Mouse (Mus musculus): ENCODE data around the gene Phlda3.

Phlda3 gene

GRCm38 (mm10) chr1:135793370-135794215 lies 27.7 kb downstream of the Phlda3 start:
- no peak for DNase-seq (ENCODE audit: low spot score)

GRCm38 (mm10) chr1:135794216-135795134 lies 28.6 kb downstream of the Phlda3 start:
- no peak for DNase-seq (ENCODE audit: low spot score)

GRCm38 (mm10) chr1:135798492-135798891 lies 32.6 kb downstream of the Phlda3 start:
- DNase-seq (ENCODE audit: low spot score) = no peak

GRCm38 (mm10) chr1:135799109-135799627 lies 33.2 kb downstream of the Phlda3 start:
- DNase-seq (ENCODE audit: low spot score) = no peak

DNA sequence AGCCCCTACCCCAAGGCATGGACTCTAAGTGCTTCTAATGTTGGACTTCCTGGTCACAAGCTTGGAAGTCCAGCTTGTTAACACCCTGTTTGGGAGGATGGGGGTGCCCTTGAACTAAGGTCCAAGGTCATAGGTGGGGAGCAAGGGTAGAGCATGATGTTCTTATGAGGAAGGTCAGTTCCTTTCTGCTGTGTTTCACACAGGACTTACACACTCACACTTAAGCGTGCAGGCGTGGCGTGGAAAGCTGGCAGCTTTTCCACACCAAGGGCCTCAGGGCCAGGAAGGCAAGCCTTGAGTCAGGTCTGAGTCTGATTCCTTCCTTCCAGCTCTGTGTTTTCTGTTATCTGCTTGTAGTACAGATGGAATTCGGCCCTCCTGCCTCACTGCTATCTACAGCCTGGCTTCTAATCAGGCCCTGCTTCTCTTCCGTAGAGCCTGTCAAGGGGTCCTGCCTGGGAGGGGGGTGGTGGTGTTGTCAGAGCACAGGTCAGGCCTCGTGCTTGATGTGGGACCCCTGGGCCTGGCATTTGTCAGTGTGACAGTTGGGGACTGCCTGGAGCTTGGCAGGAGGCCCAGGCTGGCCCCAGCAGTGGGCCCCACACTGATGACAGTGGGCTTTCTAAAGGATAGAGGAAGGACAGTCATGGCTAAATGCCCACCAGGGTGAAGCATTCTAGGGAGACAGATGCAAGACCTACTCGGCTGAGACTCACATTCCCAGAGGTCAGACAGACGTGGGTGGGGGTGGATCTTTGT lies 34.5 kb downstream of the Phlda3 start:
- no peak for DNase-seq (ENCODE audit: low spot score)

- DNase-seq (ENCODE audit: low spot score) = no peak
These were observed 41.6 kb downstream of the Phlda3 start for GRCm38 (mm10) chr1:135807546-135807945.

DNA sequence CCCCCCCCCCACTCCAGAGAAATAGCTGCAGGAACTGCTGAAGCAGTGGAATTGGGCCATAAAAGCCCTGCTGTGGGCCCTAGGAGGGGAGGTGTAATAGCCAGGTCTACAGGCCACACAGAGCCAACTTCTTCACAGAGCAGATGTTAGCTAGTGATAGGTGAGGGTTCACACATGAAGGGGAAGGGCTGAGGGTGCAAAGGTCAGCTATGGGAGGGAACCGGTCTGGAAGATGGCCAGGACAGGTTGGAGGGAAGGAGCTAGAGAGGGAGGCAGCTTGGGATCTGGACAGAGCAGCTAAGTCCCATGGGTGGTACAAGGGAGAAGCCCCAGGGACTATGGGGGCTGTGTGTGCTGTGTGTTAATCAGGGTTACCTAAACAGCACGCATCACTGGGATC lies 44.3 kb downstream of the Phlda3 start:
- DNase-seq (ENCODE audit: low spot score) = no peak

GRCm38 (mm10) chr1:135811016-135811646 lies 45.2 kb downstream of the Phlda3 start:
- peak; percentile 75 for DNase-seq (ENCODE audit: low spot score)

- DNase-seq (ENCODE audit: low spot score) = no peak
These were observed 46.3 kb downstream of the Phlda3 start for GRCm38 (mm10) chr1:135812205-135812604.

GRCm38 (mm10) chr1:135812618-135813017 lies 46.7 kb downstream of the Phlda3 start:
- no peak for DNase-seq (ENCODE audit: low spot score)

DNA sequence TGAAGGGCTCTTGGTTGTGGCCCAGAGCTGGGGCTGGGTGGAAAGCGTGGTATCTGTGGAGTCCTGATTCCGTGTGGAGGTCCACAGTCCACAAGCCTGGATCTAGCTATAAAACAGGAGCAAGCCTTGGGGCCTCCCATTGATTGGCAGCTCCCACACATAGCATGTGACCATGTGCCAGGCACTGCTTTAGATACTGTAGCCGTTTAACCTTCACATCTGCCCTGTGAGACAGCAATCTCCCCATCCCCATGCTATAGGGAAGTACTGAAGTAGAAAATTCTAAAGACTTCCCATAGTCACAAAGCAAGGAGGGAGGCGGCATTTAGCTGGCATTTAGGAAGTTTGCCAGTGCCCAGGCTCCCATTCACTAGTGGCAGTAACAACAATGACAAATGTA lies 47.2 kb downstream of the Phlda3 start:
- DNase-seq (ENCODE audit: low spot score) = no peak

- no peak for DNase-seq (ENCODE audit: low spot score)
These were observed 47.9 kb downstream of the Phlda3 start for GRCm38 (mm10) chr1:135813687-135814395.

DNA sequence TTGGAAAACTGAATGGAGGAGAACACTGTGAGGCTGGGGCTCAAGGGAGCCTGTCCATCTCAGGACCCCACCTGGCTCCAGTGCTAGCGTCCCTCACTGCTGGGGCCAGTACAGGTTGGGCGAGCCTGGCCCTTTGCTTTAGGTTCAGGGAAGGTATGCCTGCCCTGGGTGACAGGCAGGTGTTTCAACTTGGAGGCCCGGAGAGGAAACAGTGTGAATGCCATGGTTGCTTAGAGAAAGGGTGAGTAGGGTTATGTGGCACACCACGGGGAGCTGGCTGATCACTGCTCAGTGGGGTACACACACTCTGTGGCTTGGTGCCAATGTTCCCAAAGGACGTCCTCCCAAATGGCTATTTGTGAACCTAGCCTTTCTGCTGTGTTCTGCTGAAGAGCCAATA lies 48.6 kb downstream of the Phlda3 start:
- DNase-seq (ENCODE audit: low spot score) = no peak

GRCm38 (mm10) chr1:135817595-135817994 lies 51.7 kb downstream of the Phlda3 start:
- no peak for DNase-seq (ENCODE audit: low spot score)

DNA sequence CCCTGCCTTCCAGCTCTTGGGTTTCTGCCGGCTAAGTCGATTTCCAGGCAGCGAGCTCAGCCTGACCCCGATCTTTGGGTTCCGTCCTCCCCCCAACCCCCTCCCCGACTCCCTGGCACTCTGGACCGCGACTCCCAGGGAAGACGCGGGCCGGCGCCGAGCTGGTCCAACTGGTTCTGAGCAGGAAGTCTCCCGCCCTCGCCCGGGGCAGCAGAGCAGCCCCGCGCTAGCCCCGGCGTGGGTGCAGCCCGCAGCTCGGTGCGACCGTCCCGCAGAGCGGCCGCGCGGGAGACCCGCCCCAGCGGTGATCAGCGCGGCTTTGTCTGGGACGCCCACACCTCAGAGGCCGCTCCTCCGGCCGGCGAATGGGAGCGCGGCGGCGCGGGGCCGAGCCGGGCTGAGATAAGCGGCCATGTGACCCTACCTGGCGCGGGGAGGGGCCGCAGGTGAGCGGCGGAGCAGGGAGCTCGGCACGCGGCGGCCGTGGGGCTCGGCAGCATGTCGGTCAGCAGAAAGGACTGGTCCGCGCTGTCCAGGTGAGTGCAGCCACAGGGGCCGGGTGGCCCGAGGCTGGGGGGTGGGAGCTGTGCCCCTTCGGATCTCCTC lies 52.7 kb downstream of the Phlda3 start, which contains the start of gene Lad1:
Lad1 (plus strand) TSS at position 118 of the 606 bp plus-strand sequence.
- DNase-seq (ENCODE audit: low spot score) = no peak
